Mouse (Mus musculus) brain, embryonic 14.5 days (tissue): ENCODE measurements around the gene Trim80. TPM values are rescaled to one million over a fixed set of nuclear protein-coding genes. Genes with fewer than 3 reads are reported as not detected.
"Not testable (repeated sequence)": the region's sequence is repeated elsewhere in the genome, so short reads cannot be mapped to it uniquely, and the experiment has no call there.

Experiments used
- DNase-seq: peaks from one replicate; pipeline ENCODE4 v3.0.0-alpha.2; 2011; ENCODE audit warnings: low read depth
- CTCF ChIP-seq: fragments of 200-500 bp; IDR thresholded peaks from 2 replicates; pipeline ENCODE4 v1.5.1; 2012; ENCODE audit warnings: inconsistent platforms, mild to moderate bottlenecking, moderate library complexity, borderline replicate concordance; ENCODE audit not compliant: insufficient read depth, insufficient read length; ENCODE audit errors: extremely low read depth
- POLR2A ChIP-seq: fragments of 200-500 bp; IDR thresholded peaks from 2 replicates; pipeline ENCODE4 v1.6.1; 2012; ENCODE audit warnings: mild to moderate bottlenecking, inconsistent platforms, borderline replicate concordance; ENCODE audit not compliant: poor library complexity, insufficient read depth, insufficient read length, severe bottlenecking; ENCODE audit errors: extremely low read depth
- polyA plus RNA-seq: library from polyadenylated mRNA; depleted of rRNA; stranded (reverse); fragments of >200 nt; gene quantifications from 2 replicates; pipeline ENCODE4 v1.2.3, GENCODE M21; 2012

Trim80 gene
- polyA plus RNA-seq, 1 experiment: 0.12 TPM

DNA sequence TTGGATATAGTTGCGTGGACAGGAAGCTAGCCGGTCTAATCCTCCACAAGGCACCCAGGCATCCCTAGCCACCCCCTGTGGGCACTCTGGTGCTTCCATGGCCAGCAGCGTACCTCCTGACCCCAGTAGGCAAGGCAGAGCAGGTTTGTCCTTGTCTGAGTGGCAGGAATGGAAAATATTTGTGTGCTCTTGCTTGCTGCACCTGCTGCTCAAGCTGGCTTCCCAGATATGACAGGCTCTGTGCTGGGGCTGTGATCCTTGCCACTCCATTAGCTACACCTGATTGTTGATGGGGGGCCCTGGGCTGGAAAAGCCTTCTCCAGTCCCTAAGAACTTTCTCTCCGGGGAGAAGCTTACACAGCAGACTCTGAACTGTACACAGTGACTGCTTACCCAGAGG, 13.0 kb downstream of the Trim80 start:
- no peak for DNase-seq
- TF ChIP-seq POLR2A (no peak), CTCF (no peak)

DNA sequence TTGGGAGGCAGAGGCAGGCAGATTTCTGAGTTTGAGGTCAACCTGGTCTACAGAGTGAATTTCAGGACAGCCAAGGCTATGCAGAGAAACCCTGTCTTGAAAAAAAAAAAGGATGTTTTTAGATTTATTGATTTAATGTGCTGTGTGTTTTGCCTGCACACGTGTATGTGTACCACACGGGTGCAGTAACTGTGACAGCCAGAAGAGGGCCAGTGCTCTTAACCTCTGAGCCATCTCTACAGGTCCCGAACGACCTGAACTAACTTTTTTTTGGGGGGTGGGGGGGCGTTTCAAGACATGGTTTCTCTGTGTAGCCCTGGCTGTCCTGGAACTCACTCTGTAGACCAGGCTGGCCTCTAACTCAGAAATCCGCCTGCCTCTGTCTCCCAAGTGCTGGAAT, 14.5 kb downstream of the Trim80 start:
- not testable (repeated sequence) for DNase-seq

DNA sequence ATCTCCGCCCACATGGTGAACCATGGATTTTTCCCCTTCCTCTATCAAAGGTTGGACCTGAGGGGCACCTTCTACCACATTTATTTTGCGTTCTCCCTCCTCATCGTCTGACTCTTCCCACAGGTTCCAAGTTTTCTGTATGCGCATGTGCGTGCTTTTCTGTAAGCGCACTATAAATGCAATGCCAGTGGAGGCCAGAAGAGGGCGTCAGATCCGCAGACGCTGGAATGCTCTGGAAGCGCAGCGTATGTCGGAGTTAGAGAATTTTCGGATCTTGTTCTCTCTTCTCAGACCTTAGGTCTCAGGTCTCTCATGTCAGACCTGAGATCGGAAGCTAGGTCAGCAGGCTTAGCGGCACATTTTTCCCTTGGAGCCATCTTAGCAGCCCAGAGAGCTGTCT, 15.3 kb downstream of the Trim80 start:
- TF ChIP-seq POLR2A (no peak), CTCF (0 out of 2 replicates have a peak, but pooled peaks have one; percentile 12)

DNA sequence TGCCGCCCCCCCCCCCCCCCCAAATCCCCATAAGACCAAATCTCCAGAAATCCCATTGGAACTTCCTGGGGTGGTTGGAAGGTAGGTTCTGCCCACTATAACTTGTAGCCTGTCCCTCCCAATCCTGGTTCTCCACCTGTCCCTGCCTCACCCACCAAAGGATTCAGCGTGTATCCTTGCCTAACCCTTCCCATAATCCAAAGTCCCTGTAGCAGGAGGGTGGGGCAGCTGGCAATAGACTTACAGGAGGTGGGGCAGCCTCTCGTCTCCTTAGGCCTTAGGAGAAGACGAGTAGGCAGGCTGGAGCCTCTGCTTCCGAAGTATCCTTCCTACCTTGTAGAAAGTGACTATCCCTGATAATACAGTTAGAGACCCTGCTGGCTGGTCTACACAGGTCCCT, 15.8 kb downstream of the Trim80 start:
- no peak for TF ChIP-seq CTCF
- no peak for TF ChIP-seq POLR2A
- DNase-seq: no peak

More for the DNA sequence above, 15.3 kb downstream of the Trim80 start:
- DNase-seq: no peak

DNA sequence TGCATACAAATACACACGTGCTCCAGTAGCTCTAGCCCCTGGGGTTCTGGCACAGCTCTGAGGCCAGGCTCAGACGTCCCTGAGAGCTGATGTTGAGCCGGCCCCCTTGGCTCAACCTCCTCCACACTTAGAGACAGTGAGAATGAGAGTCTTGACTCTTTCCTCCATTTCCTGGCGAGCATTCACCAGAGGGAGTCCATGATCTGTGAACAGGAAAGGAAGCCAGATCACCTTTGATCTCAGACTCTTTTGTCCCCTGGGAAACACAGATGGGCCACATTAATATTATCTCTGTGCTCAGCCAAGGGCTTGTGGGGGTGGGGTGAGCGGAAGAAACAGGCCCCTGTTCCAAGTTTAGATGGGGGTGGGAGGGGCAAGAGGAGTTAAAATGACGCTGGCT, 17.1 kb downstream of the Trim80 start:
- DNase-seq: peak; percentile 24
- no peak for TF ChIP-seq CTCF

DNA sequence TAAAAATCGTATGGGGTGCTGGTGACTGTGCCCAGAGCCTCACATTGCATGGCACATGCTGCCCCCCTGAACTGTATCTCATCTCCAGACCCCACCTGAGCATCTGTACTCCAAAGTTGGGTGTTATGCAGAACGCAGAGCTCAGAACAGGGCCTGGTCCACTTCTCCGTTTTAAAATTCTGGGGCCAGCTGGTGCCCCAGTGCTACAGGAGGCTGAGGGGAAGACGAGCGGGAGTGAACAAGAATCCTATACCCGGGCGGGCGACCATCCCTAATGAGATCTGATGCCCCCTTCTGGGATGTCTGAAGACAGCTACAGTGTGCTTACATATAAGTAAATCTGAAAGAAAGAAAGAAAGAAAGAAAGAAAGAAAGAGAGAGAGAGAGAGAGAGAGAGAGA, 20.6 kb downstream of the Trim80 start:
- no peak for DNase-seq
- TF ChIP-seq POLR2A: no peak
- no peak for TF ChIP-seq CTCF

DNA sequence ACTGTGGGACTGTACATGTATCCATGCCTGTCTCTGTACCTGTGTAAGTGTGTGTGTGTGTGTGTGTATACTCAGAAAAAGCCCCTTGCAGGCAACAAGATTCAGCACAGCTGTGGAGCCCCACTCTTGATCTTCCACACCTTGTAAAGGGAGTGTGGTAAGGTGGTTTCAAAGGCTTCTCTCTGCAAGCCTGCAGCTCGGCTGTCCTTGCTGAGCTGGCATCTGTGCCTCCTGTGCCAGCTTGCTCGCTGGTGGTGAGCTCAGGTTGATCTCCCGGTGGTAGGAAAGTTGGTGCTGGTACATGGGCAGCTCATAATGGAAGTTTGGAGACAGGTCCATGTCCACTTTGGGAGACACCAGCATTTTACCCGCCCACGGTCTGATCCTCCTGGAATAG, 21.5 kb downstream of the Trim80 start:
- TF ChIP-seq CTCF (no peak), POLR2A (no peak)
- no peak for DNase-seq

DNA sequence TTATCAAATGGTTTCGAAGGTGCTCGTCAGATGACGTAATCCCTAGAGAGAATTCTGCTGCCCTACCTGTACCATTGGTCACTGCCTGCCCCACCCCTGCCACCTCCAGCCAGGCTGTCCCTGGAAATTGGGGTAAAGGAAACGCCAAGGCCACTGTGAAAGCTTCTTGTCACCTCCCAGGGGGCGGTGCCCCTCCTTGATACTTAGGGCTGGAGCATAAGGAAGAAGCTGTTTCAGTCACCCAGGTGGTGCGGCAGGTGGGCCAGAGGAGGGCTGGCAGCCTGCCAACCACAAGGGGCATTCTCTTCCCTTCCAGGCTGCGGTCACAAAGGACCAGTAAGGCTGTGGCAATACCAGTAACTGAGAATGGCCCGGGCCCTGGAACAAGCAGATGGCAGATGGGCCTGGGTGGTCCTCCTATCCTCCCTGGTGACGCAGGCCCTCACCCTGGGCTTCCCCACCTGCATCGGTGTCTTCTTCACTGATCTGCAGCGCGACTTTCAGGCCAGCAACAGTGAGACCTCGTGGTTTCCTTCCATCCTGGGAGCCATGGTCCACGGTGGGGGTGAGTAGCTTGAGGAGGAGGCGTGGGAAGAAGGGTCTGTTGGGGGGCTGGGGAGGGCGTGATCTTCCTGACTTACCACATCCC, 22.0 kb downstream of the Trim80 start, which contains the start of gene Slc16a5:
TSS of gene Slc16a5 (plus strand) at position 232 of the 649 bp plus-strand sequence.
- no peak for DNase-seq
- TF ChIP-seq CTCF (no peak), POLR2A (no peak)

DNA sequence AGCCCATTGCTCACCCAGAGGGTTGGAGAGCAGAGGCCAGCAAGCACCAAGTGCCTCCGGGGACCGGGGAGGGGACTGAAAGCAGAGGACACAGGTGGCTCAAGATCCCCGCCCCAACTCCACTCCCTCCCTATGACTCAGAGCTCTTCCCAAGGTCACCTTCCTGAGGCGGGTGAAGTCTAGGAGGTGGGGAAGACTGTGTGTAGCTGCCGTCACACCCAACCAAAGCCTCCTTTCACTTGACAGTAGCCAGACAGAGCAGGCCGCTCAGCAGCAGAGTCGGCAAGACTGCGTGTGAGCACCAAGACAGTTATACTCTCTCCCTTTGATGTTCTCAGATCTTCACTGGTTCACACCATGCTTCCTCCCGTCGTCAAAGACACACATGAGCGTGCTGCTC, 23.1 kb downstream of the Trim80 start:
- no peak for TF ChIP-seq CTCF
- TF ChIP-seq POLR2A: no peak

DNA sequence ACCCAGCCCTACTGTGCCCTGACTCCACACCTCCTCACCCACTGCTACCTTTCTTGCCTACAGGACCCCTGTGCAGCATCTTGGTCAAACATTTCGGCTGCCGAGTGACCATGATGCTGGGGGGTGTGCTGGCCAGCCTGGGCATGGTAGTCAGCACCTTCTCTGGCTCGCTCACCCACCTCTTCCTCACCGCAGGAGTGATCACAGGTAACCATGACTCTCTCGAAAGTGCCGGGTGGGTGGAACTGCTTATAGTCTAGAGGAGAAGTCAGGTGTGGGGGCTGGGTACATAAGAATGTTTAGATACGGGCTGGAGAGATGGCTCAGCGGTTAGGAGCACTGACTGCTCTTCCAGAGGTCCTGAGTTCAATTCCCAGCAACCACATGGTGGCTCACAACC, 24.5 kb downstream of the Trim80 start:
- TF ChIP-seq CTCF (no peak), POLR2A (no peak)
- no peak for DNase-seq

More for the DNA sequence above, 23.1 kb downstream of the Trim80 start:
- no peak for DNase-seq

DNA sequence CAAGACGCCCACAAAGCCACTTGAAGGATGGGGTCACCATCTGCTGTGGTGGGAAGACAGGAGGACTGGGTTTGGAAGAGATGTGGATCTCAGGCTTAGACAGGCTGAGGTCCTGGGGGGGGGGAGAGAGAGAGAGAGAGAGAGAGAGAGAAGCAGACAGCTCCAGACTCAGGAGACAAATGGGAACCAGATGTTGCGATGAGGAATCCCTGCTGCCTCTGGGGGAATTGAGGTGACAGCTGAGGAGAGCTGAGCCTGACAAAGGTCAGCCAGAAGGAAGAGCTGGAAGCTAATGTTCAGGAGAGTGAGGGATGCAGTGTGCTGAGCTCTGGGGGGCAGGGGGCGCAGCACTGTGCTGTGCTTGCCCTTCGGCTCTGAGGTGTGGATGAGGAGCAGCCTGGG, 26.9 kb downstream of the Trim80 start:
- no peak for DNase-seq
- TF ChIP-seq CTCF (no peak), POLR2A (no peak)

DNA sequence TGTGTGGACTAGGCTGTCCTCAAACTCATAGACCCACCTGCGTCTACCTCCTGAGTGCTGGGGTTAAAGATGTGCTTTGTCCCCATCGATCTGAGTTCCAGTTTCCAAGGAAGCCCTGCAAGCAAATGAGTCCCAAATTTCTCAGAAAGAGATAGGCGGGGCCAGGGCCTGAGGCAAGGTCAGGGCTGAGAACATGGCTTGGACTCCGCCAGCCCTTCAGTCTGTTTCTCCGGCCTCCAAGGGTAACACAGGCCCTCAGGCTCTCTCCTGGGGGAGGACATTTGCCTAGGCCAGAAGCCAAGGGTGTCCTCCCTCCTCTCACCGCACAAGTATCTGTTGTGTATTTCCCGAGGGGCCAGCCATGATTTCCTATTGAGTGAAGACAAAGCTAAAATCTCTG, 31.8 kb downstream of the Trim80 start:
- no peak for TF ChIP-seq CTCF
- TF ChIP-seq POLR2A: no peak
- DNase-seq: no peak

DNA sequence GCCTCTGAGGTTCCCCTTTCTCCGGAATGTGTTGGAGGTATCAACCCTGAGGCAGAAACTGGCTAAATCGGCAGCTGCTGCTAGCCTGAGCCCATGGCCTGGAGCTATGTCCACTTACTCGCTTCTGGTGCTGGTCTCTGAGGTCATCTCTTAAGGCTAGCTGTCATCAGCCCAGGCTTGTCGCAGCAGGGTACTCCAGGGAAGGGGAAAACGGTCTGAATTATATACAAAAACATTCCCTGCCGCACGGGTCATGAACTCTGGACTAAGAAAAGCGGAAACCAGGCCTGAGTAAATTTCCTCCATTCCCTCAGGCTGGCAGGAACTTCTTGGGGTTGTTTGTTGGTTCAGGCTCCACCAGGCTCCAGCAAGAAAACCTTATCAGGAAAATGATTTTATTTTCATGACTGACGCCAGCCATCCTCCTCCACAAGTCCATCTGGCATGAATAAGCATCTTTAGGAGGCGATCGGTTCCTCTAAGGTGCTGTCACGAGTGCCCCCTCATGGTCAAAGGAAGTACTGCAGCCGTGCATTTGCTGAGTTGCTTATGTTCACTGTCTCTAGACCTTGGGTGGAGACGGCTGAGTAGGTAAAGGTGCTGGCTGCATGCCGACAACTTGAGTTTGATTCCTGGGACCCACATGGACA, 33.4 kb downstream of the Trim80 start:
- DNase-seq: peak; percentile 96
- TF ChIP-seq CTCF: peak; percentile 97
- TF ChIP-seq POLR2A: no peak

DNA sequence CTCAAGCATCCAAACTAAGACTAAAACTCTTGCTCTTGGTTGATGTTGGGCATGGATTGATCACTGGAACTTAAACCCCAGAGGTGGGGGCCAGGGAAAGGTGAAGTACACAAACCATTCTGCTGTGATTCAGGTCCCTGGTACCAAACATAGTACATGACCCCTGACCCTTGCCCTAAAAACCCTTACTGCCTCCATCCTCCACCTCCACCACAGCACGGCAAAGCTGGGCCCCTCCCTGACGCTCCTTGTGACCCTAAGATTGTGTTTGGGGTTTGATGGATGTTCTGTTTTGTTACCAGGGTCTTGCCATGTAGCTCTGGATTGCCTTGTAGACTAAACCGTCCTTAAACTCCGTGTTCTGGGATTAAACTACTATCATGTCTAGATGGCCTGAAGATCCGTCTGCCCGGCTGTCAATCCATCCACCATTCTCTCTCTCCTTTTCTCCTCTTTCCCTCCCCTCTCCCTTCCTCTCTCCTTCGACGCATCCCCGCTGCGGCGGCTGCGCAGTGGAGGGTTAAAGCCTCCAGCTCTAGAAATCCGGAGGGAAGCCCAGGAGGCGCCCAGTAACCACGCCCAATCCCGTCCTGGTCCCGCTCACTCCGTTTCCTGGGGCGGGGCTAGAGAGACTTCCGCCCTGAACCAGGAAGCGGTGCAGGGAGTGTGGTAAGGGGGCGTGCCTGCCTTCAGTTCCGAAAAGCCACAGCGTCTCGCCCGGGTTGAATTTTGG, 34.8 kb downstream of the Trim80 start, which contains the start of gene Armc7:
TSS of gene Armc7 (plus strand) at position 643 of the 733 bp plus-strand sequence.
- DNase-seq: peak; percentile 98
- TF ChIP-seq POLR2A (peak; percentile 34; the same call in 1 of the 2 replicates), CTCF (no peak)

DNA sequence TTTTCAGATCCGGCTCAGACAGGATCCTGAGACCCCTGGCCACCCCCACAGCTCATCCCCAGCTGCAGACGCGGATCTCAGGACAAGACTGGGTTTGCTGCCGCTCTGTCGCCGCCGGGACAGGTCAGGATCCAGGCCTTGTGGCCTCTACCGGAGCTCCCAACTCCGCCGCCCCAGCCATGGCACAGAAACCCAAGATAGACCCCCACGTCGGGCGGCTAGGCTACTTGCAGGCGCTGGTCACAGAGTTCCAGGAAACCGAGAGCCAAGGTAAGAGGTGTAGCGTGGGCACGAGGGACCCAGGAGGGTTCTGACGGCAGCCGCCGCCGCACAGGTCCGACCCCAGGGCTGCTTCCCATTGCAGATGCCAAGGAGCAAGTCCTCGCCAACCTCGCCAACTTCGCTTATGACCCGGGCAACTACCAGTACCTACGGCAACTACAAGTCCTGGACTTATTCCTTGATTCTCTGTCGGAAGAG, 35.5 kb downstream of the Trim80 start:
- no peak for TF ChIP-seq POLR2A
- no peak for TF ChIP-seq CTCF

DNA sequence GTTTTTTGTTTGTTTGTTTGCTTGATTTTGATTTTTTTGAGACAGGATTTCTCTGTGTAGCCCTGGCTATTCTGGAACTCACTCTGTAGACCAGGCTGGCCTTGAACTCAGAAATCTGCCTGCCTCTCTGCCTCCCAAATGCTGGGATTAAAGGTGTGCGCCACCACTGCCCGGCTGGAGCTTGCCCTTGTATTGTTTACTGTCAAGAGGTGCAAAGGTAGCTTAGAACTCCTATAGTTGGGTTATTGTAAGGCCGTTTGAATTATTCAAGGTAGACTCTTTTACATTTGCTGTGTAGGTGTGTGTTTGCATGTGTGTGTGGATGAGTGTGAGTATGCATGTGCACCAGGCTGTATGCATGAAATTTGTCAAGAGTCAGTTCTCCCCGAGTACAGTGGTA, 36.3 kb downstream of the Trim80 start:
- DNase-seq: not testable (repeated sequence)

More for the DNA sequence above, 35.5 kb downstream of the Trim80 start:
- DNase-seq: no peak

DNA sequence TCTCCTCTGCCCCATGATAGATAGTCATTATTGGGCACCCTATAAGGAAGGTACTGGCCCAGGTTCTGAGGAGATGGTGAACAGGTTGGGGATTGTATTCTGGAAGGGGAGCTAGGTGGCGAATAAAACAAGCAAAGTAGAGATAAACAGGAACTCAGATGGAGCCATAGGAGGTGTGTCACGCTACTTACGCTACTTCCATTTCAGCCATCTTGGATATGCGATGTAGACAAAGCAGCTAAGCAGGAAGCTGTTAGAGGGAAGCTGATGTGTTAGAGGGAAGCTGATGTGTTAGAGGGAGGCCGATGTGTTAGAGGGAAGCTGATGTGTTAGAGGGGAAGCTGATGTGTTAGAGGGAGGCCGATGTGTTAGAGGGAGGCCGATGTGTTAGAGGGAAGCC, 37.0 kb downstream of the Trim80 start:
- DNase-seq: not testable (repeated sequence)
